Mouse (Mus musculus): ENCODE measurements at regions not wholly inside any gene's neighbourhood (a gene's known extent, or its start where the extent isn't known, plus 50 kb on each side); places are given as distances from the start of the nearest gene placed in this dataset.
"Not testable (repeated sequence)": the region's sequence is repeated elsewhere in the genome, so short reads cannot be mapped to it uniquely, and the experiment has no call there.

GRCm38 (mm10) chr2:117461541-117462290 is 118.9 kb upstream of the Rasgrp1 start:
- no peaks in the 10 kb centered on the region for H3K27me3 ChIP-seq (ENCODE audit: control insufficient read depth, insufficient read depth, low read length)
- H3K27ac ChIP-seq (ENCODE audit: insufficient read depth, low read depth, low read length), result no peak overlapping the region
- H3K4me1 ChIP-seq (ENCODE audit: control insufficient read depth, insufficient read depth, insufficient read length, low read length), result no peaks in the 10 kb centered on the region
- 68% methylated on average over 4 of the region's 4 CpGs for WGBS
- TF ChIP-seq POLR2A (IDR thresholded peaks at IDR 0.05; ENCODE audit: low read depth, low read length) (no peak), CTCF (IDR thresholded peaks at IDR 0.05; ENCODE audit: extremely low read depth, insufficient read length, insufficient replicate concordance, low read depth, low read length) (no peak)
- H3K4me3 ChIP-seq (ENCODE audit: low read depth, low read length), result no peak overlapping the region
- no peaks in the 10 kb centered on the region for H3K36me3 ChIP-seq (ENCODE audit: control insufficient read depth, insufficient read depth, low read length)

DNA sequence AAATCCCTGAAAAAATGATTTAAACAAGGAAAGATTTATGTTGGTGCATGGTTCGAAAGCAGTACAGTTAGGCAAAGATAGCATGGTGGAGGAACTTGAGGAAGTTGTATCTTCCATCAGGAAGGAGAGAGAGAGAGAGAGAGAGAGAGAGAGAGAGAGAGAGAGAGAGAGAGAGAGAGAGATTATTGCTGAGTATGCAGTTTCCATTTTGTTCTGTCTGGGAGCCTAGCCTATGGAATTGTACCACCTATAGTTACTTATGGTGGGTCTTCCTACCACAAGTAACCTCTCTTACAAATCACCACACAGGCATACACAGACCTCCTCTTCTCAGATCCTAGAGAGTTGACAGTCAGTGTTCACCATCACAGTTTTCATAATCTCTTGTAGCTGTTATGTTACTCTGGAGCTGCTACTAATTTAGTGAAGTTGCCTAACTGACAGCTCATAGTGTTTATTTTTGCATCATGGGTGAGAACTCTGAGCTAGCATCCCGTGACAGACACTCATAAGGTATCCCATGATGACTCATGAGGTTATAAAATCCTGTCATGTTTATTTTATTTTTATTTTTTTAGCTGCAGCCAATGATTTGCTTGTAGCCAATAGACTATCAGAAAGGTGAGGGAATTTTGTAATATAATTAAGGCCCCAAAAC is 132.2 kb upstream of the Rasgrp1 start:
- TF ChIP-seq POLR2A (IDR thresholded peaks at IDR 0.05; ENCODE audit: low read depth, low read length) (no peak), CTCF (IDR thresholded peaks at IDR 0.05; ENCODE audit: extremely low read depth, insufficient read length, insufficient replicate concordance, low read depth, low read length) (no peak)
- Histone ChIP-seq H3K36me3 (ENCODE audit: control insufficient read depth, insufficient read depth, low read length) (no peaks in the 10 kb centered on the region), H3K4me3 (ENCODE audit: low read depth, low read length) (no peak overlapping the region), H3K27ac (ENCODE audit: insufficient read depth, low read depth, low read length) (no peak overlapping the region), H3K4me1 (ENCODE audit: control insufficient read depth, insufficient read depth, insufficient read length, low read length) (no peaks in the 10 kb centered on the region), H3K27me3 (ENCODE audit: control insufficient read depth, insufficient read depth, low read length) (no peaks in the 10 kb centered on the region)
- WGBS, result 64% methylated on average over 2 of the region's 2 CpGs

DNA sequence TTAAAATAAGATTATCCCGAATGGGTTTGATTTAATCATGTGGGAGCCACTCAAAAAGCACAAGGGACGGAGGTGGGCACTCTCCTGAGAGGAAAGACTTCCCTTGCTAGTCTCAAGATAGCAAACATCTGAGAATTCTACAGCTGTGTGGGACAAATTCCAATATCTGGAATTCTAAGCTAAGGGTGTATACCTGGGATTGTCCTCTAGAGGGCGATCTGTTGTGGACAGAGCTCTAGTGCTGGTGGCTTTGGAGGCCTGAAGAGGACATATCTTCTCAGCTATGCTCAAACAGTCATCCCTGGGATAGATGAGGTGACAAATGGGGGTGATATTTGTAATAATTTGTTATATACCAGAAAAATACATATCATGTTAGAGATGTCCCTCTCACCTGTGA is 132.8 kb upstream of the Rasgrp1 start:
- H3K4me3 ChIP-seq (ENCODE audit: low read depth, low read length), result no peak overlapping the region

DNA sequence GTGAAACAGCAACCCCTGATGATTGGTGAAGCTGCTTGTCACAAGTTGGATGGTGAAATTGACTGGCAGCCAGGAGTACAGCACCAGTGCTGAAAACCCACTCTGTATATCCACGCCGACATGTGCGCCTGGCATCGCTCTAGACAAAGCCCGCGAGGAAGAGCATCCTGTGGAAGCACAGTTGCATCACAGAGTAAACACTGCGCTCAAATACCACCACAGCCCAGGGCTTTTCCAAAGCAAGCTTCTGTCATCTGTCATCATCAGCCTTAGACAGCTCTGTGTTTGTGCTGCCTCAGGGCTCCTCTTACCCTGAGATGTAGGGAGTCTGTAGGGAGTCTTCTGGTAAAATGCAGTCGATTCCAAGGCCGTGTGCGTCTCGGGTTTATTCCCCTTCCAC is 134.7 kb upstream of the Rasgrp1 start:
- not testable (repeated sequence) for H3K27me3 ChIP-seq (ENCODE audit: control insufficient read depth, insufficient read depth, low read length)
- 61% methylated on average over 11 of the region's 11 CpGs for WGBS

More for the DNA sequence above, 132.8 kb upstream of the Rasgrp1 start:
- 36% methylated on average over 3 of the region's 3 CpGs for WGBS
- TF ChIP-seq CTCF (IDR thresholded peaks at IDR 0.05; ENCODE audit: extremely low read depth, insufficient read length, insufficient replicate concordance, low read depth, low read length), result no peak
- no peak for TF ChIP-seq POLR2A (IDR thresholded peaks at IDR 0.05; ENCODE audit: low read depth, low read length)
- H3K27ac ChIP-seq (ENCODE audit: insufficient read depth, low read depth, low read length), result no peak overlapping the region
- no peaks in the 10 kb centered on the region for H3K4me1 ChIP-seq (ENCODE audit: control insufficient read depth, insufficient read depth, insufficient read length, low read length)
- no peaks in the 10 kb centered on the region for H3K36me3 ChIP-seq (ENCODE audit: control insufficient read depth, insufficient read depth, low read length)
- H3K27me3 ChIP-seq (ENCODE audit: control insufficient read depth, insufficient read depth, low read length), result no peaks in the 10 kb centered on the region

DNA sequence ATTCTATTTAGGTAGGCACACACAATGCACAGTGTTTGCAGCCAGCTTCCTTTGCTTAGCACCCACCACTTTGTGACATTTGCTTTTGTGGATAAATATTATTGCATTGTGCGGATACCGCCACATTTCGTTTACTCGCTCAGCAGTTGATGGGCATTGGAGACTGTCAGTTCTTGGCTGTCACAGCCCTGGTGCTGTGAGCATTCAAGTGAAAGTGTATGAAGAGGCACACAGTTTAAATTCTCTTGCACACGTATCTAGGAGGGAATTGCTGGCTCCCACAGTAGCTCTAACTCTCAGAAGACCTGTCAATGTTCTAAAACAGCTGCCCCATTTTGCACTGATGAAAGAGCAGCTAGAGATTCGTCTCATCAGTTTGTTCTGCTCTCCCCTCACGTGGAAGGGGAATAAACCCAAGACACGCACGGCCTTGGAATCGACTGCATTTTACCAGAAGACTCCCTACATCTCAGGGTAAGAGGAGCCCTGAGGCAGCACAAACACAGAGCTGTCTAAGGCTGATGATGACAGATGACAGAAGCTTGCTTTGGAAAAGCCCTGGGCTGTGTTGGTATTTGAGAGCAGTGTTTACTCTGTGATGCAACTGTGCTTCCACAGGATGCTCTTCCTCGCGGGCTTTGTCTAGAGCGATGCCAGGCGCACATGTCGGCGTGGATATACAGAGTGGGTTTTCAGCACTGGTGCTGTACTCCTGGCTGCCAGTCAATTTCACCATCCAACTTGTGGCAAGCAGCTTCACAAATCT is 136.6 kb upstream of the Rasgrp1 start:
- WGBS, result 54% methylated on average over 16 of the region's 16 CpGs
- H3K4me3 ChIP-seq (ENCODE audit: low read depth, low read length); H3K27ac ChIP-seq (ENCODE audit: insufficient read depth, low read depth, low read length); H3K4me1 ChIP-seq (ENCODE audit: control insufficient read depth, insufficient read depth, insufficient read length, low read length); H3K36me3 ChIP-seq (ENCODE audit: control insufficient read depth, insufficient read depth, low read length); H3K27me3 ChIP-seq (ENCODE audit: control insufficient read depth, insufficient read depth, low read length): not testable (repeated sequence)

More for the DNA sequence above, 134.7 kb upstream of the Rasgrp1 start:
- H3K27ac ChIP-seq (ENCODE audit: insufficient read depth, low read depth, low read length); H3K36me3 ChIP-seq (ENCODE audit: control insufficient read depth, insufficient read depth, low read length); H3K4me1 ChIP-seq (ENCODE audit: control insufficient read depth, insufficient read depth, insufficient read length, low read length); H3K4me3 ChIP-seq (ENCODE audit: low read depth, low read length): not testable (repeated sequence)

DNA sequence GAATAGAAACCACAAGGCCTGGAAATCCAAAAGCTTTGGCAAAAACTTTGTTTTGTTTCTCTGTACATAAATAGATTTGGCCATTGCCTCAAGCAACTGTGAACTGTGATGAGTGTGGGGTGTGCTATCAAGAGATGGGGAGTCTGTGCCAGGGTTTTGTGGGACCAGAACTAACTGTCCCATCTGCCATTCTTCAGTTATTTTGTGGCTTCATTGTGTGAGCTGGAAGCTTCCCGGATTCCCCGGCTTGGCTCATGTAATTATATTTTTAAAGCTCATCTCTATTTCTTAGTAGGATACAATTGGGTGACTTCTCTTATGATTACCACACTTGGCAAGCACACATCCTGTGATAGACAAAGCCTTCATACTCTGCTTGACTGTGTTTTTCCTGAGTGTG is 143.6 kb upstream of the Rasgrp1 start:
- WGBS, result 86% methylated on average over 2 of the region's 2 CpGs
- no peaks in the 10 kb centered on the region for H3K36me3 ChIP-seq (ENCODE audit: control insufficient read depth, insufficient read depth, low read length)
- no peak overlapping the region for H3K27ac ChIP-seq (ENCODE audit: insufficient read depth, low read depth, low read length)
- H3K27me3 ChIP-seq (ENCODE audit: control insufficient read depth, insufficient read depth, low read length), result no peaks in the 10 kb centered on the region
- no peak overlapping the region for H3K4me3 ChIP-seq (ENCODE audit: low read depth, low read length)
- TF ChIP-seq POLR2A (IDR thresholded peaks at IDR 0.05; ENCODE audit: low read depth, low read length), result no peak
- no peak for TF ChIP-seq CTCF (IDR thresholded peaks at IDR 0.05; ENCODE audit: extremely low read depth, insufficient read length, insufficient replicate concordance, low read depth, low read length)
- H3K4me1 ChIP-seq (ENCODE audit: control insufficient read depth, insufficient read depth, insufficient read length, low read length), result no peaks in the 10 kb centered on the region

DNA sequence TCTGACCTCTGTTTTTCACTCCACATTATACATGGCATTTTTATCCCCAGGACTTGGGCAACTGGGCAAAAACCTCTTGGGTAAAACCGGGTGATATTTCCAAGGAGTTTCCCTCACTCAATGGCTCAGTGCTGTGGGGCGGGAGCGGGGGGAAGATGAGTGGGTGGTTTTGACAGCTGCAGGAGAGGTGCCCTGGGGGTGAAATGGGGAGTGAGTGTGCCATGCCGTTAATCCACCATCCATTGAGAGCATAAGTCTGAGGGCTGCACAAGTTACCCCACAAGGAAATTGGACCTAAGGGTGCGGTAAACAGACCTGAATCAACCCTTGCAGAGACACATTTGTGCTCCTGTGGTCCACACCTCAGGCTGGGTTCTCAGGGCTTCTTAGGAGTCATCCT is 155.8 kb upstream of the Rasgrp1 start:
- WGBS, result 86% methylated on average over 5 of the region's 5 CpGs

More for the DNA sequence above, 155.8 kb upstream of the Rasgrp1 start:
- H3K4me1 ChIP-seq (ENCODE audit: control insufficient read depth, insufficient read depth, insufficient read length, low read length), result no peaks in the 10 kb centered on the region
- no peaks in the 10 kb centered on the region for H3K36me3 ChIP-seq (ENCODE audit: control insufficient read depth, insufficient read depth, low read length)
- no peaks in the 10 kb centered on the region for H3K27me3 ChIP-seq (ENCODE audit: control insufficient read depth, insufficient read depth, low read length)
- TF ChIP-seq CTCF (IDR thresholded peaks at IDR 0.05; ENCODE audit: extremely low read depth, insufficient read length, insufficient replicate concordance, low read depth, low read length) (no peak), POLR2A (IDR thresholded peaks at IDR 0.05; ENCODE audit: low read depth, low read length) (no peak)
- H3K4me3 ChIP-seq (ENCODE audit: low read depth, low read length), result no peak overlapping the region
- H3K27ac ChIP-seq (ENCODE audit: insufficient read depth, low read depth, low read length), result no peak overlapping the region

Measured in small intestine, adult 2 months (tissue).